Mouse (Mus musculus): ENCODE results near the gene Pax5.
"Not testable (repeated sequence)": the region's sequence is repeated elsewhere in the genome, so short reads cannot be mapped to it uniquely, and the experiment has no call there.

The Pax5 gene

GRCm38 (mm10) chr4:44709740-44710700 lies at the start of gene Pax5:
TSS of gene Pax5 (minus strand) at chr4:44710487.
- no peak for DNase-seq (ENCODE audit: extremely low read depth, low read depth, low spot score)

- not testable (repeated sequence) for DNase-seq (ENCODE audit: extremely low read depth, low read depth, low spot score)
These were observed 46.8 kb upstream of the Pax5 start for GRCm38 (mm10) chr4:44757131-44757530.

- DNase-seq (ENCODE audit: extremely low read depth, low read depth, low spot score), result peak; percentile 61
These were observed 46.1 kb upstream of the Pax5 start for GRCm38 (mm10) chr4:44756134-44756951.

- no peak for DNase-seq (ENCODE audit: extremely low read depth, low read depth, low spot score)
These were observed 45.4 kb upstream of the Pax5 start, which contains the start of gene Zcchc7 for GRCm38 (mm10) chr4:44755553-44756133. TSS of gene Zcchc7 (plus strand) at chr4:44755877.

GRCm38 (mm10) chr4:44740471-44740870 lies 30.2 kb upstream of the Pax5 start:
- DNase-seq (ENCODE audit: extremely low read depth, low read depth, low spot score), result no peak

- no peak for DNase-seq (ENCODE audit: extremely low read depth, low read depth, low spot score)
These were observed 10.9 kb upstream of the Pax5 start for GRCm38 (mm10) chr4:44721237-44721636.

- no peak for DNase-seq (ENCODE audit: extremely low read depth, low read depth, low spot score)
These were observed 9.8 kb upstream of the Pax5 start for GRCm38 (mm10) chr4:44720046-44720445.

- DNase-seq (ENCODE audit: extremely low read depth, low read depth, low spot score), result no peak
These were observed 7.4 kb upstream of the Pax5 start for GRCm38 (mm10) chr4:44717676-44718075.

- no peak for DNase-seq (ENCODE audit: extremely low read depth, low read depth, low spot score)
These were observed 6.1 kb upstream of the Pax5 start for GRCm38 (mm10) chr4:44716391-44716790.

- no peak for DNase-seq (ENCODE audit: extremely low read depth, low read depth, low spot score)
These were observed 5.4 kb upstream of the Pax5 start for GRCm38 (mm10) chr4:44715621-44716160.

GRCm38 (mm10) chr4:44714111-44714621 lies 3.9 kb upstream of the Pax5 start:
- DNase-seq (ENCODE audit: extremely low read depth, low read depth, low spot score), result no peak

GRCm38 (mm10) chr4:44713554-44714051 lies 3.3 kb upstream of the Pax5 start:
- no peak for DNase-seq (ENCODE audit: extremely low read depth, low read depth, low spot score)

- no peak for DNase-seq (ENCODE audit: extremely low read depth, low read depth, low spot score)
These were observed 2.7 kb upstream of the Pax5 start for GRCm38 (mm10) chr4:44712786-44713553.

- no peak for DNase-seq (ENCODE audit: extremely low read depth, low read depth, low spot score)
These were observed 1.9 kb upstream of the Pax5 start for GRCm38 (mm10) chr4:44712051-44712700.

- DNase-seq (ENCODE audit: extremely low read depth, low read depth, low spot score), result no peak
These were observed 1.0 kb upstream of the Pax5 start for GRCm38 (mm10) chr4:44711136-44711900.

GRCm38 (mm10) chr4:44710701-44711097 lies 412 bp upstream of the Pax5 start:
- no peak for DNase-seq (ENCODE audit: extremely low read depth, low read depth, low spot score)

GRCm38 (mm10) chr4:44709091-44709695 lies 1.1 kb downstream of the Pax5 start:
- DNase-seq (ENCODE audit: extremely low read depth, low read depth, low spot score), result no peak

- no peak for DNase-seq (ENCODE audit: extremely low read depth, low read depth, low spot score)
These were observed 2.0 kb downstream of the Pax5 start for GRCm38 (mm10) chr4:44708311-44708710.

All from fat pad, adult 2 months (tissue).